Mouse (Mus musculus): ENCODE results near the gene Cry2. TPM values are rescaled to one million over a fixed set of nuclear protein-coding genes. Genes with fewer than 3 reads are reported as not detected.

Gene Cry2
- polyA plus RNA-seq, 1 experiment from 2014 or later = 12.6 TPM

GRCm38 (mm10) chr2:92364086-92364485, 69.8 kb downstream of the Cry2 start:
- WGBS = 88% methylated on average over 4 of the region's 4 CpGs
- no peaks in the 10 kb centered on the region for H3K9me3 ChIP-seq (replicated peaks; ENCODE audit: control insufficient read depth, low read length)
- no peaks in the 10 kb centered on the region; the same call in 1 of the 2 replicates for H3K36me3 ChIP-seq (replicated peaks; ENCODE audit: control insufficient read depth, insufficient read depth, low read depth, low read length)
- H3K27me3 ChIP-seq (ENCODE audit: control insufficient read depth, insufficient read depth, low read length) = no peaks in the 10 kb centered on the region
- ATAC-seq (replicated peaks; ENCODE audit: insufficient number of reproducible peaks, low FRiP score, low TSS enrichment, low read depth) = no peak
- no peak overlapping the region for H3K4me2 ChIP-seq (ENCODE audit: low read depth, low read length)
- DNase-seq (ENCODE audit: low spot score) = no peak
- no peaks in the 10 kb centered on the region for H3K4me1 ChIP-seq (ENCODE audit: control insufficient read depth, insufficient read depth, low read length)
- no peak overlapping the region for H3K9ac ChIP-seq (replicated peaks; ENCODE audit: low read length)
- H3K27ac ChIP-seq (replicated peaks; ENCODE audit: low read depth, low read length) = no peak overlapping the region
- no peak overlapping the region for H3K4me3 ChIP-seq (ENCODE audit: low read depth, low read length)

GRCm38 (mm10) chr2:92362571-92363228, 71.1 kb downstream of the Cry2 start:
- ATAC-seq (replicated peaks; ENCODE audit: insufficient number of reproducible peaks, low FRiP score, low TSS enrichment, low read depth) = no peak
- no peaks in the 10 kb centered on the region for H3K27me3 ChIP-seq (ENCODE audit: control insufficient read depth, insufficient read depth, low read length)
- no peaks in the 10 kb centered on the region for H3K9me3 ChIP-seq (replicated peaks; ENCODE audit: control insufficient read depth, low read length)
- WGBS = 89% methylated on average over 6 of the region's 6 CpGs
- no peak overlapping the region for H3K27ac ChIP-seq (replicated peaks; ENCODE audit: low read depth, low read length)
- H3K4me3 ChIP-seq (ENCODE audit: low read depth, low read length) = no peak overlapping the region
- H3K4me1 ChIP-seq (ENCODE audit: control insufficient read depth, insufficient read depth, low read length) = no peaks in the 10 kb centered on the region
- H3K36me3 ChIP-seq (replicated peaks; ENCODE audit: control insufficient read depth, insufficient read depth, low read depth, low read length) = no peaks in the 10 kb centered on the region; the same call in 1 of the 2 replicates
- DNase-seq (ENCODE audit: low spot score) = no peak
- no peak overlapping the region for H3K9ac ChIP-seq (replicated peaks; ENCODE audit: low read length)
- no peak overlapping the region for H3K4me2 ChIP-seq (ENCODE audit: low read depth, low read length)

GRCm38 (mm10) chr2:92361795-92362194, 72.0 kb downstream of the Cry2 start:
- no peak for DNase-seq (ENCODE audit: low spot score)
- no peak for ATAC-seq (replicated peaks; ENCODE audit: insufficient number of reproducible peaks, low FRiP score, low TSS enrichment, low read depth)
- Histone ChIP-seq H3K4me2 (ENCODE audit: low read depth, low read length) (no peak overlapping the region), H3K9ac (replicated peaks; ENCODE audit: low read length) (no peak overlapping the region), H3K27ac (replicated peaks; ENCODE audit: low read depth, low read length) (no peak overlapping the region), H3K36me3 (replicated peaks; ENCODE audit: control insufficient read depth, insufficient read depth, low read depth, low read length) (no peaks in the 10 kb centered on the region; the same call in 1 of the 2 replicates), H3K27me3 (ENCODE audit: control insufficient read depth, insufficient read depth, low read length) (no peaks in the 10 kb centered on the region), H3K4me3 (ENCODE audit: low read depth, low read length) (no peak overlapping the region), H3K4me1 (ENCODE audit: control insufficient read depth, insufficient read depth, low read length) (no peaks in the 10 kb centered on the region), H3K9me3 (replicated peaks; ENCODE audit: control insufficient read depth, low read length) (no peaks in the 10 kb centered on the region)
- 87% methylated on average over 8 of the region's 8 CpGs for WGBS

GRCm38 (mm10) chr2:92360893-92361292, 73.0 kb downstream of the Cry2 start:
- peak; percentile 13 for DNase-seq (ENCODE audit: low spot score)
- Histone ChIP-seq H3K4me1 (ENCODE audit: control insufficient read depth, insufficient read depth, low read length) (no peaks in the 10 kb centered on the region), H3K9me3 (replicated peaks; ENCODE audit: control insufficient read depth, low read length) (no peaks in the 10 kb centered on the region), H3K27ac (replicated peaks; ENCODE audit: low read depth, low read length) (no peak overlapping the region), H3K4me2 (ENCODE audit: low read depth, low read length) (no peak overlapping the region), H3K36me3 (replicated peaks; ENCODE audit: control insufficient read depth, insufficient read depth, low read depth, low read length) (no peaks in the 10 kb centered on the region; the same call in 1 of the 2 replicates), H3K4me3 (ENCODE audit: low read depth, low read length) (no peak overlapping the region), H3K27me3 (ENCODE audit: control insufficient read depth, insufficient read depth, low read length) (no peaks in the 10 kb centered on the region), H3K9ac (replicated peaks; ENCODE audit: low read length) (no peak overlapping the region)
- ATAC-seq (replicated peaks; ENCODE audit: insufficient number of reproducible peaks, low FRiP score, low TSS enrichment, low read depth) = no peak
- WGBS = 23% methylated on average over 12 of the region's 12 CpGs

- no peaks in the 10 kb centered on the region; the same call in 1 of the 2 replicates for H3K36me3 ChIP-seq (replicated peaks; ENCODE audit: control insufficient read depth, insufficient read depth, low read depth, low read length)
- no peak for DNase-seq (ENCODE audit: low spot score)
- H3K4me1 ChIP-seq (ENCODE audit: control insufficient read depth, insufficient read depth, low read length) = no peaks in the 10 kb centered on the region
- no peaks in the 10 kb centered on the region for H3K27me3 ChIP-seq (ENCODE audit: control insufficient read depth, insufficient read depth, low read length)
- no peak overlapping the region for H3K9ac ChIP-seq (replicated peaks; ENCODE audit: low read length)
- 75% methylated on average over 25 of the region's 25 CpGs for WGBS
- no peak overlapping the region for H3K4me2 ChIP-seq (ENCODE audit: low read depth, low read length)
- no peak overlapping the region for H3K27ac ChIP-seq (replicated peaks; ENCODE audit: low read depth, low read length)
- no peak overlapping the region for H3K4me3 ChIP-seq (ENCODE audit: low read depth, low read length)
- ATAC-seq (replicated peaks; ENCODE audit: insufficient number of reproducible peaks, low FRiP score, low TSS enrichment, low read depth) = no peak
- no peaks in the 10 kb centered on the region for H3K9me3 ChIP-seq (replicated peaks; ENCODE audit: control insufficient read depth, low read length)
Observed at GRCm38 (mm10) chr2:92360186-92360823, 73.5 kb downstream of the Cry2 start.

- ATAC-seq (replicated peaks; ENCODE audit: insufficient number of reproducible peaks, low FRiP score, low TSS enrichment, low read depth) (no peak), DNase-seq (ENCODE audit: low spot score) (no peak)
- Histone ChIP-seq H3K9me3 (replicated peaks; ENCODE audit: control insufficient read depth, low read length) (no peaks in the 10 kb centered on the region), H3K4me1 (ENCODE audit: control insufficient read depth, insufficient read depth, low read length) (no peaks in the 10 kb centered on the region), H3K4me3 (ENCODE audit: low read depth, low read length) (no peak overlapping the region), H3K27me3 (ENCODE audit: control insufficient read depth, insufficient read depth, low read length) (no peaks in the 10 kb centered on the region), H3K36me3 (replicated peaks; ENCODE audit: control insufficient read depth, insufficient read depth, low read depth, low read length) (no peaks in the 10 kb centered on the region; the same call in 1 of the 2 replicates), H3K4me2 (ENCODE audit: low read depth, low read length) (no peak overlapping the region), H3K27ac (replicated peaks; ENCODE audit: low read depth, low read length) (no peak overlapping the region), H3K9ac (replicated peaks; ENCODE audit: low read length) (no peak overlapping the region)
- WGBS = 89% methylated on average over 2 of the region's 2 CpGs
Observed at GRCm38 (mm10) chr2:92359301-92359700, 74.5 kb downstream of the Cry2 start.

GRCm38 (mm10) chr2:92354224-92354623, 79.6 kb downstream of the Cry2 start:
- H3K27ac ChIP-seq (replicated peaks; ENCODE audit: low read depth, low read length) = no peak overlapping the region
- H3K4me3 ChIP-seq (ENCODE audit: low read depth, low read length) = no peak overlapping the region
- DNase-seq (ENCODE audit: low spot score) (no peak), ATAC-seq (replicated peaks; ENCODE audit: insufficient number of reproducible peaks, low FRiP score, low TSS enrichment, low read depth) (no peak)
- H3K4me2 ChIP-seq (ENCODE audit: low read depth, low read length) = no peak overlapping the region
- H3K27me3 ChIP-seq (ENCODE audit: control insufficient read depth, insufficient read depth, low read length) = no peaks in the 10 kb centered on the region
- no peaks in the 10 kb centered on the region; the same call in 1 of the 2 replicates for H3K36me3 ChIP-seq (replicated peaks; ENCODE audit: control insufficient read depth, insufficient read depth, low read depth, low read length)
- H3K4me1 ChIP-seq (ENCODE audit: control insufficient read depth, insufficient read depth, low read length) = no peaks in the 10 kb centered on the region
- H3K9me3 ChIP-seq (replicated peaks; ENCODE audit: control insufficient read depth, low read length) = no peaks in the 10 kb centered on the region
- H3K9ac ChIP-seq (replicated peaks; ENCODE audit: low read length) = no peak overlapping the region
- 49% methylated on average over 6 of the region's 6 CpGs for WGBS

Data from embryonic facial prominence, embryonic 11.5 days (tissue).